Mouse (Mus musculus) hindbrain, embryonic 16.5 days (tissue): ENCODE measurements around the gene Mrpl43. TPM values are rescaled to one million over a fixed set of nuclear protein-coding genes. Genes with fewer than 3 reads are reported as not detected.

Experiments used
- ATAC-seq: fragments of 200-750 bp; cut with Nextera tagmentation; 2 replicates; pipeline ENCODE4 v1.8.0; 2017; ENCODE audit warnings: moderate TSS enrichment, moderate library complexity
- H3K27ac ChIP-seq: fragments of 300-500 bp; sonication (generic); 2 replicates; pipeline ENCODE4 v1.5.1; 2014; ENCODE audit warnings: low read depth, mild to moderate bottlenecking, control low read depth, low read length, moderate library complexity
- H3K27me3 ChIP-seq: fragments of 300-500 bp; sonication (generic); replicated peaks from 2 replicates; pipeline ENCODE4 v1.6.1; 2014; ENCODE audit warnings: low read length; ENCODE audit not compliant: control insufficient read depth, insufficient read depth
- H3K36me3 ChIP-seq: fragments of 300-500 bp; sonication (generic); 2 replicates; pipeline ENCODE4 v1.6.1; 2014; ENCODE audit warnings: mild to moderate bottlenecking, low read length, moderate library complexity, mixed read lengths; ENCODE audit not compliant: control insufficient read depth, insufficient read depth
- H3K4me1 ChIP-seq: fragments of 300-500 bp; sonication (generic); 2 replicates; pipeline ENCODE4 v1.6.1; 2014; ENCODE audit warnings: low read depth, low read length; ENCODE audit not compliant: control insufficient read depth, insufficient read depth
- H3K4me2 ChIP-seq: fragments of 300-500 bp; sonication (generic); 2 replicates; pipeline ENCODE4 v1.6.1; 2014; ENCODE audit warnings: mild to moderate bottlenecking, low read length, control low read depth, moderate library complexity
- H3K4me3 ChIP-seq: fragments of 300-500 bp; sonication (generic); 2 replicates; pipeline ENCODE4 v1.5.1; 2014; ENCODE audit warnings: mild to moderate bottlenecking, low read length, control low read depth, moderate library complexity
- H3K9ac ChIP-seq: fragments of 300-500 bp; sonication (generic); 2 replicates; pipeline ENCODE4 v1.6.1; 2014; ENCODE audit warnings: low read depth, mild to moderate bottlenecking, control low read depth, low read length, moderate library complexity
- H3K9me3 ChIP-seq: fragments of 300-500 bp; sonication (generic); 2 replicates; pipeline ENCODE4 v1.6.1; 2014; ENCODE audit warnings: mild to moderate bottlenecking, low read length, moderate library complexity; ENCODE audit not compliant: control insufficient read depth
- WGBS: fragments of 180-500 bp; shearing (Covaris S2); extraction: QIAGEN DNeasy Blood & Tissue Kit; methylation state at CpG from one replicate; pipeline ENCODE4 v1.1.7; 2014; 5-methylcytosine and 5-hydroxymethylcytosine counted together
- polyA plus RNA-seq: library from polyadenylated mRNA; unstranded; fragments of >200 nt; fragmentation: Nextera tagmentation; extraction: Ambion mirVana; gene quantifications from 2 replicates; pipeline ENCODE4 v1.2.1, GENCODE M21; 2015

Mrpl43 gene
- polyA plus RNA-seq, 1 experiment from 2014 or later: 98.4 TPM

DNA sequence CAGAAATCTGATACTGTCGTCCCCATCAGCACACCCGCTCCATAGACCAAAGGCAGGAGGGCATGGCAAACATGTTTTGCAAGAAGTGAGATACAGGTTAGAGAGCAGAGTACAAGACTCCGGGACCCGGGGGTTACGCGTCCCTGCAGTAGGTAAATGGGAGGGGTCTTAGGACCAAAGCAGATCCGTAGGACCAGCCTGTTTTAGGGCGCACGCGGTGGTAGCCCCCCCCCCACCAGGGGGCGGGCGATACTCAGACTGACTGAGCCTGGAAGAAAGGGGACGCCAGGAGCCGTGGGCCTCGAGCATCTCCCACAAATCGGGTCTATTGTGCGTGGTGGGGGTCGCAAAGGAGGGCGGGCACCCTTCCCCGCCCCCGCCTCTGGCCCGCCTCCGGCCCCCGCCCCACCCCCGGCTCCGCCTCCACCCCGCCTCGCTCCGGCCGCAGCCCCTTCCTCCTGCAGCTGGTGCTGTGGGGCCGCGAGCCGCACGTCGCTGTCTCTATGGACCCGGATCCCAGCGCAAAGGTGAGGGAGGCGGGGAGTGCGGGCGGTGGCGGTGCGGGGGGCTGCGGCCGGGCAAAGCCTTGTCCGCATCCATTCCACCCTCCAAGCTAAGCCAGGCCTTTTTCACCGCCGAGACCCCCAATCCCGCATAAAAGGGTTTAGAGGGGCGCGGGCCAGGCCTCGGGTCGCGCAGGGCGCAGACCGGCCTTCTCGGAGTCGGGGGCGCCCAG, 17.2 kb downstream of the Mrpl43 start, which contains the start of gene Sema4g:
Gene Sema4g, plus strand, starts transcription at position 271 of the 736 bp plus-strand sequence.
- WGBS: under 1% methylated on average over 43 of the region's 58 CpGs
- peak within 1 kb of the TSS; percentile 77 for H3K4me3 ChIP-seq
- H3K27me3 ChIP-seq: no peaks in the 10 kb centered on the region
- H3K4me1 ChIP-seq: peaks cover 14% of the 10 kb centered on the region
- peak within 1 kb of the TSS; percentile 91 for H3K9ac ChIP-seq
- peaks cover 9% of the 10 kb centered on the region for H3K36me3 ChIP-seq
- peak within 1 kb of the TSS; percentile 76 for H3K27ac ChIP-seq
- no peaks in the 10 kb centered on the region for H3K9me3 ChIP-seq
- H3K4me2 ChIP-seq: peak within 1 kb of the TSS; percentile 84
- ATAC-seq: peak; percentile 87

DNA sequence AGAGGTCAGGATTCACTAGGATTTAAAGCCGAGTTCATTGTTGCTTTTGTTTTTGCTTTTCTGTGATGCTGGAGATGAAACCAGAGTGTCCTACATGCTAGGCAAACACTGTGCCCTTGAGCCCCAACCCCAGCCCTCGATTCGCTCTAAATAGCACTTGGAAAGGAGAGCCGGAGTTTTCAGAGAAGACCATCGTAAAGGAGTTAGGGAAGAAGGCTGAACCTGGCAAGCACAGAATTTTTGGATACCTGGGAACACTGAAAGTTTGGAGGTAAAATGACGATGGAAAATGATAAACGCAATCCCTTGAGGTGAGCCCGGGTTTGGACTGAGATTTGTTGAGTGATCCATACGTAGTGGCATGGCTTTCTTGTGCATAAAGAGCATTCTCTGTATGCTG, 17.9 kb downstream of the Mrpl43 start:
- Histone ChIP-seq H3K9ac (peak overlapping the region; percentile 91), H3K27ac (peak overlapping the region; percentile 76; the same call in 1 of the 2 replicates)
- WGBS: 32% methylated on average over 9 of the region's 9 CpGs

DNA sequence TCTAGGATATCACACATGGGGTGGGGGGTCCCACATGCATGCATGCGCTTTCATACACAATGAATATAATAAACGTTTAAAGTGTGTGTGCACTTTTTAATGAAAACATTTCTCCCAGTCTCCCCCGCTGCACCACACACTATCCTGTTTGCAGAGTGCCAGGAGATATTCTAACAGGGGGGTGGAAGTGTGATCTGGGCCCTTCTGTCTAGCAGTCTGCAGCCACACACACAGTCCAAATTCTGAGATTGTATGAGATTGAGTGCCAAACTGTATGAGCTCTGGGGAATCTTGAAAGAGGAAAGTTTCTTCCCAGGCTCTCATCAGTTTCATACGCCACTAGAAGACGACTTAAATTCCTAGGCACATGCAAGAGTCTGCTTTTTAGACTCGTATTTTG, 18.4 kb downstream of the Mrpl43 start:
- peaks cover 14% of the 10 kb centered on the region for H3K4me1 ChIP-seq
- no peaks in the 10 kb centered on the region for H3K27me3 ChIP-seq
- H3K9me3 ChIP-seq: no peaks in the 10 kb centered on the region
- 60% methylated on average over 6 of the region's 6 CpGs for WGBS
- H3K27ac ChIP-seq: no peak overlapping the region
- no peak for ATAC-seq
- no peak overlapping the region for H3K4me3 ChIP-seq
- no peak overlapping the region for H3K9ac ChIP-seq
- H3K36me3 ChIP-seq: peaks cover 3% of the 10 kb centered on the region
- no peak overlapping the region for H3K4me2 ChIP-seq

More for the DNA sequence above, 17.9 kb downstream of the Mrpl43 start:
- H3K4me2 ChIP-seq: peak overlapping the region; percentile 84
- peaks cover 8% of the 10 kb centered on the region for H3K36me3 ChIP-seq
- peak overlapping the region; percentile 77 for H3K4me3 ChIP-seq
- no peaks in the 10 kb centered on the region for H3K9me3 ChIP-seq
- ATAC-seq: no peak; the same call in 1 of the 2 replicates
- peaks cover 14% of the 10 kb centered on the region for H3K4me1 ChIP-seq
- H3K27me3 ChIP-seq: no peaks in the 10 kb centered on the region

DNA sequence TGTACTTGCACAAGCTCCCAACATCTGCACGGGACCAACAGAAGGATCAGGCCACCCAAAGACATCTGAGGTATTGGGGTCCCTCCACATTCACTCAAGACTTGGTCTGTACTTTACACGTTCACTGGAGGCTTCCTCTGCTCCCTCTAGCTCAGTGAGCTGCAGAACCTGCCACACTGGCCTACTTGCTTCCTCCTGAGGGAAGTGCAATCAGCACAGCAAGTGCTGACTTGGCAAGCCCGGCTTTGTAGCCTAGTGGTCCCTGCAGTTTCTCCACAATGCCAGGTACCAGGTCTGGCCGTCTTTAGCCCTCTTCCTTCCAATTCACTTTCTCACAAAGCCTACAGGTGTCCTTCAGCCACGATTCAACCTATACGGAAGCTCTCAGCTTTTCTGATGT, 19.2 kb downstream of the Mrpl43 start:
- Histone ChIP-seq H3K4me1 (peaks cover 11% of the 10 kb centered on the region), H3K36me3 (no peaks in the 10 kb centered on the region; the same call in 1 of the 2 replicates), H3K9me3 (no peaks in the 10 kb centered on the region), H3K4me2 (no peak overlapping the region), H3K9ac (no peak overlapping the region), H3K27me3 (no peaks in the 10 kb centered on the region), H3K27ac (no peak overlapping the region), H3K4me3 (no peak overlapping the region)
- no peak for ATAC-seq
- WGBS: 63% methylated on average over 6 of the region's 6 CpGs

DNA sequence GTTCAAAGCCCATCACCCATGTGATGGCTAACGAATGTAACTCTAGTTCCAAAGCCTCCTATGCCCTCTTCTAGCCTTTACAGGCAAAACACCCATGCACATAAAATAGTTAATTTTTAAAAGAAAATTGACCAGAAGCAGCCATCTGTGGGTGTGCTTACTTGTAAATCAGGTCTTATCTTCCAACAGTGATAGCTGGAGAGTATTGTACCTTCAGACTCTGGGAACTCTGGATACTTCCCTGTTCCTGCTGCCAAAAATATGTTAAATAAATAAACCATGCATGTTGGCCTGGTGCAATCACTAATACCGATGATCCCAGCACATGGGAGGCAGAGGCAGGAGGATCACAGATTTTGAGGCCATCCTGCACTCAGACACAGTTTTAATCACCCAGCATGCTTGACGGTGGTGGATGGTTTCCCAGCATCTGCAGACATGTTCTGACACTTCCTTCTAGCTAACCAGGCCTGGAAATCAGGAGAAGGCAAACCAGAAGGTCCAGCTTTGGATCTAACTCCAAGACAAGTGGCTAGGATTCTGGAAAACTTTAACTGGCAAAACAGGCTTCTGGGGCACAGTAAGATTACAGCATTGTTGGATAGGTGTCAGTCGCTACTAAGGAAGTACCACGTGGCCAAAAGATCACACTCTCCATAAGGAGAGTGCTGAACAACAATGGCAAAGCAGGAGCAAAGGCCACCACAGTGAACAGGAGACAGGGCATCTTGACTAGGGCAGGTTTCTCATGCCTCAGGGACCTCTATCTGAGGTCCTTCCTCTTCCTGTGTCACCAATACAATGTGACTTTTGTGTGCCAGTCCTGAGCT, 20.9 kb downstream of the Mrpl43 start:
- peaks cover 6% of the 10 kb centered on the region for H3K36me3 ChIP-seq
- no peak overlapping the region for H3K4me2 ChIP-seq
- WGBS: 73% methylated on average over 5 of the region's 5 CpGs
- H3K4me3 ChIP-seq: no peak overlapping the region
- H3K9ac ChIP-seq: no peak overlapping the region
- ATAC-seq: no peak
- no peak overlapping the region for H3K27ac ChIP-seq
- H3K27me3 ChIP-seq: no peaks in the 10 kb centered on the region
- H3K4me1 ChIP-seq: peaks cover 3% of the 10 kb centered on the region
- H3K9me3 ChIP-seq: no peaks in the 10 kb centered on the region

DNA sequence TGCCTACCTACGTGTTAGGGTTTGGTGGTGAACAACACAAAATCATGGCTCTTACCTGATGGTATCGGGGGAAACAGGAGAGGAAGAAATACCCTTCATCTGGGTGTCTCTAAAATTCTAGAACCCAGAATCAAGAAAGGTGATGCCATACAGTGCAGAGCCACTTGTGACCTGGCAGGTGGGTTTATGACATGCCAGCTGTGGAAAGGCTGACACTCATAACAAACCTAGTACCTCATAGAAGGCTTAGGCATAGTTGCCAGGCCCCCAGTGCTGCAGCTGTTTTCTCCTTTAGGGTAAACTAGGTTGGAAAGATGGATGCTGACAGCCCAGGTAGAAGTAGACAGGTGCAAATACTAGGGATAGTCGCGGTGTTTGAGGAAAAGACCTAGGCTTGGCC, 21.8 kb downstream of the Mrpl43 start:
- no peak for ATAC-seq
- H3K4me3 ChIP-seq: no peak overlapping the region
- no peaks in the 10 kb centered on the region for H3K4me1 ChIP-seq
- no peaks in the 10 kb centered on the region for H3K27me3 ChIP-seq
- no peaks in the 10 kb centered on the region for H3K9me3 ChIP-seq
- H3K36me3 ChIP-seq: peaks cover 6% of the 10 kb centered on the region
- H3K4me2 ChIP-seq: no peak overlapping the region
- H3K27ac ChIP-seq: no peak overlapping the region
- H3K9ac ChIP-seq: no peak overlapping the region
- WGBS: 96% methylated on average over 4 of the region's 4 CpGs

DNA sequence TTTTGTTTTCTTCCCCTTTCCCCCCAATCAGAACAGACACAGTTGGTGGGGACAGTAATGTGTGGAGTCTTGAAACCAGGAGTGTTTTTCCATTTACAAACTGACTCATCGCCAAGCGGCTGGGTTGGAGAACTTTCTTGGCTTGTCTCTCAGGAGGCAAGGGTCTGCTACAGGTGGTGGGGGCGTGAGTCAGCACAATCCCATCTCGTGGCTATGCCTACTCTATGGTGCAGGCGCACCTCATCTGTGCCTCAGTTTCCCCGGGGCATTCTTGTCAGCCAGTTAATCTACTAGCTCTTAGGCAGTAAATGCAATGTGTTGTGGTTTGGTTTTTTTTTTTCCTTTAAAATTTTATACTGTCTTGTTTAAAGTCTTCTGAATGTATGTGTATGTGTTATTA, 22.9 kb downstream of the Mrpl43 start:
- peaks cover 9% of the 10 kb centered on the region for H3K36me3 ChIP-seq
- no peak overlapping the region for H3K4me2 ChIP-seq
- WGBS: 92% methylated on average over 6 of the region's 6 CpGs
- H3K4me3 ChIP-seq: no peak overlapping the region
- no peaks in the 10 kb centered on the region for H3K4me1 ChIP-seq
- H3K27ac ChIP-seq: no peak overlapping the region
- ATAC-seq: no peak
- H3K9me3 ChIP-seq: no peaks in the 10 kb centered on the region
- no peaks in the 10 kb centered on the region for H3K27me3 ChIP-seq
- H3K9ac ChIP-seq: no peak overlapping the region

DNA sequence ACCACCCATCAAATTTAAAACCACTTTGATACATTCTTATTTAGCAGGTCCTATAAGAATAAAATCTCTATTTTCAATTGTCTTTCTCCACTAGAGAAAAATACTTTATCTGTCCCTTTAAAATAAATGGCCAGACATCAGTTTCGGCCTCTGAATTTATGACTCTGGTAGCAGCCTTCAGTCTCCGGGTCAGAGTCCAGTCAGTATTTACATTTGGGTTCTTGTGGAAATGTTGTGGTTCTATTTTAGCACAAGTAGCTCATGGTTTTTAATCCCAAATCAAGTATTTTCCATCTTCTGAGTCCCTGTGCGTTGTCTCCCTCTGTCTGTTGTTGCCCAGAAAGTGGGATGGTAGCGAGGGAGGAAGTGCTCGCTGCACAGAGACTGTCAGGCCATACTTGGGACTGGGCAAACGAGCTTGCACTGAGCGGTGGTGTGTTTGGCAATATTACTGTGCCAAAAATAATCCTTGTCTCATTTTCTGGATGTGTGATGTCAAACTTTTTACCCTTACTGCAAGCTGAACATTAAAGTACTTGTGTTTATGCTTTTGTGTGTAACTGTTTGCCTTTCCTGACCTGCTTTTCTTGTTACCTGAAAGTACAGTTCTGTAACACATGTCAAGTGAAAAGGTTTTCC, 23.6 kb downstream of the Mrpl43 start:
- Histone ChIP-seq H3K4me1 (no peaks in the 10 kb centered on the region), H3K9ac (no peak overlapping the region), H3K36me3 (peaks cover 11% of the 10 kb centered on the region), H3K9me3 (no peaks in the 10 kb centered on the region), H3K27ac (no peak overlapping the region), H3K4me3 (no peak overlapping the region), H3K27me3 (no peaks in the 10 kb centered on the region), H3K4me2 (no peak overlapping the region)
- 85% methylated on average over 7 of the region's 7 CpGs for WGBS
- no peak for ATAC-seq

DNA sequence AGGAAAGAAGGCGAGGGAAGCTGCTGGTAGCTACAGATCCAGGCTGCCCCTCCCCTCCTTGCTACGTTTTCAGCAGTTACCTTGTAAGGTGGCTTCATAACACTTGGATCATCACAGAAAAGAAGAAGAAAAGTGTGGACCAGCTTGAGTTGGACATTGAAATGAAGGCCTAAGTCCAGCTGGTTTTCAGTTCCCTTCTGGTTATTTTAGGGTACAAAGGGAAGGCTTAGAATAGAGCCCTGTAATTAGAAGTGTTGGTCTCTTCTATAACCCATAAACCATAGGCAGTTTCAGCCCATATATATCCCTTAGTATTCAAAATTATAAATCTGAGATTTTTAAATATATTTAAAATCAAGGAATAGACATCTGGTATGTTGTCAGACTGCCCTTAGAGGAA, 25.5 kb downstream of the Mrpl43 start:
- Histone ChIP-seq H3K27me3 (no peaks in the 10 kb centered on the region), H3K4me1 (no peaks in the 10 kb centered on the region), H3K4me2 (no peak overlapping the region), H3K27ac (no peak overlapping the region), H3K9me3 (no peaks in the 10 kb centered on the region), H3K36me3 (peaks cover 28% of the 10 kb centered on the region), H3K9ac (no peak overlapping the region), H3K4me3 (no peak overlapping the region)
- 80% methylated on average over 2 of the region's 2 CpGs for WGBS
- ATAC-seq: no peak
